Mouse (Mus musculus): ENCODE data around the gene Rps11. TPM values are rescaled to one million over a fixed set of nuclear protein-coding genes. Genes with fewer than 3 reads are reported as not detected.
A peak's percentile ranks its signal among the peaks of the same experiment; 100 is the strongest.
"Not testable (repeated sequence)": the region's sequence is repeated elsewhere in the genome, so short reads cannot be mapped to it uniquely, and the experiment has no call there.

Gene Rps11
- polyA plus RNA-seq (2016; fragmentation: Nextera tagmentation; extraction: Ambion mirVana), result 1,572 and 1,576 TPM in 2 replicates

DNA sequence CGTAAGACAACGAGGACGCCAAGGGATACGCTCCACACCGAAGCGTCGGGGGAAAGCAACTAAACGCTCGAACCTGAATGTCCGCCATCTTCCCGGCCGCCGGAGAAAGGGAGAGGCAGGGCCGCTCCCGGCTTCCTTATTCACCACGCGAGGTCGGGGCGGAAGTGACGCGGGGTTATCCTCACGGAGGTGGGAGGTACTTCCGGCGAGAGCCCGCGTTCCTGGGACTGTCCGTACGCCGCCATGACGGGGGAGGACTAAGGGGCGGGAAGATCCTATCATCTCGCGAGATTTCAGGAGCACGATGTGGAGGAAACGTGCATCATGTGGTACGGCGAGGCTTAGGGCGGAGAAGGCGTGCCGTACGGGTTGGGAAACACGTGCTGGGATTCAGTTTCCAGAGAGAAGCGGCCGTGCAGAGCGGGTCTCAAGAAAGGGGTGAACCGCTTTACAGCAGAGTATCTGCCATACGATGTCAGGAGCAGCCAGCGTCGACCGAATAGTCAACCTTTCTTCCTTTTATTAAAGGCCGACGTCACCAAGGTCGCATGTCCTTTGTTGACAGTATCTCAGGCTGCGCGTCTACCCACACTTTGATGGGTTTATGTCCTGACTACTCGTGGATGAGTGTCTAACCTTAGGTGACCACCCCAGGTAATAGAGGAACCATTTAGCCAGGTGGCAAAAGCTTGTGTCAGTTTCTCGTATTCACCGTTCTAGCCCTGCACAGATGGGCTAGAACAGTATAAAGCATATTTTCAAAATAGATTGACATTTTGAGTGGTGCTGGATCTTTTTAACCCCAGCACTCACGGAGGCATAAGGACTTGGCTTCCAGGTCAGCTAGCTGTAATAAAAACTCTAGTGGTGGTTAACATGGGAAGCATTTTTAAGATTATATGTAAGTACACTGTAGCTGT, at the start of gene Rps11:
Gene Rps11 (minus strand): TSS at position 216 of the 920 bp plus-strand sequence.
- Histone ChIP-seq H3K4me2 (peak within 1 kb of the TSS; percentile 66), H3K9ac (replicated peaks) (peak within 1 kb of the TSS; percentile 91), H3K27ac (peak within 1 kb of the TSS; percentile 88), H3K9me3 (no peaks in the 10 kb centered on the region), H3K4me1 (replicated peaks) (peaks cover 41% of the 10 kb centered on the region), H3K27me3 (no peaks in the 10 kb centered on the region), H3K36me3 (peaks cover 63% of the 10 kb centered on the region), H3K4me3 (replicated peaks) (peak within 1 kb of the TSS; percentile 73)
- WGBS, result under 1% methylated on average over 59 of the region's 59 CpGs
- peak; percentile 79 for ATAC-seq (ENCODE audit: insufficient number of reproducible peaks, insufficient read depth, low FRiP score, low TSS enrichment, low read depth)

- not testable (repeated sequence) for H3K36me3 ChIP-seq; H3K9ac ChIP-seq (replicated peaks); H3K4me2 ChIP-seq; H3K27ac ChIP-seq; ATAC-seq (ENCODE audit: insufficient number of reproducible peaks, insufficient read depth, low FRiP score, low TSS enrichment, low read depth); H3K4me3 ChIP-seq (replicated peaks)
- 64% methylated on average over 1 of the region's 1 CpGs for WGBS
- peaks cover 97% of the 10 kb centered on the region for H3K27me3 ChIP-seq
- H3K4me1 ChIP-seq (replicated peaks), result peaks cover 16% of the 10 kb centered on the region
- peaks cover 31% of the 10 kb centered on the region for H3K9me3 ChIP-seq
These were observed 49.5 kb upstream of the Rps11 start for GRCm38 (mm10) chr7:45173772-45174171.

DNA sequence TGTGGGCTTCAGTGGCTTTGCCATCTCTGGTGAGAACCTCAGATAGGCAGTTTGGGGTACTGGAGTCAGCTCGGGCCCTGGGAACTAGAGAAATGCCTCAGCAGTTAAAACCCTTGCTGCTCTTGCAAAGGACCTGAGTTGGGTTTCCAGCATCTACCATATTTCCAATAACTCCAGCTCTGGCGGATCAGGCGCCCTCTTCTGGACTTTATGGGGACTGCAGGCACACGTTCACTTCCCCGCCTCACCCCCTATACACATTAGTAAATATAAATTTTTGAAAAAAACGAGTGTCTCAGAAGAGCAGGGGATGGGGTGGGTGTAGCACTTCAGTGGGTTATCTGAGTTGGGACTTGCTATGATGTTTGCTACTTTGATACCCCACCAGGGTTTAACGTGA, 48.7 kb upstream of the Rps11 start:
- Histone ChIP-seq H3K9me3 (peaks cover 33% of the 10 kb centered on the region), H3K4me1 (replicated peaks) (peaks cover 16% of the 10 kb centered on the region), H3K27ac (no peak overlapping the region), H3K27me3 (peaks cover 97% of the 10 kb centered on the region), H3K4me3 (replicated peaks) (no peak overlapping the region), H3K9ac (replicated peaks) (no peak overlapping the region), H3K36me3 (no peaks in the 10 kb centered on the region), H3K4me2 (no peak overlapping the region)
- 55% methylated on average over 7 of the region's 7 CpGs for whole genome bisulfite sequencing
- no peak for ATAC-seq (ENCODE audit: insufficient number of reproducible peaks, insufficient read depth, low FRiP score, low TSS enrichment, low read depth)

- no peak for ATAC-seq (ENCODE audit: insufficient number of reproducible peaks, insufficient read depth, low FRiP score, low TSS enrichment, low read depth)
- H3K9me3 ChIP-seq, result peaks cover 36% of the 10 kb centered on the region
- H3K4me1 ChIP-seq (replicated peaks), result peaks cover under 1% of the 10 kb centered on the region; the same call in 1 of the 2 replicates
- no peaks in the 10 kb centered on the region for H3K36me3 ChIP-seq
- H3K4me2 ChIP-seq, result no peak overlapping the region
- H3K4me3 ChIP-seq (replicated peaks), result no peak overlapping the region
- H3K9ac ChIP-seq (replicated peaks), result no peak overlapping the region
- 93% methylated on average over 3 of the region's 3 CpGs for WGBS
- peaks cover 97% of the 10 kb centered on the region for H3K27me3 ChIP-seq
- no peak overlapping the region for H3K27ac ChIP-seq
These were observed 45.3 kb upstream of the Rps11 start for GRCm38 (mm10) chr7:45169495-45169894.

DNA sequence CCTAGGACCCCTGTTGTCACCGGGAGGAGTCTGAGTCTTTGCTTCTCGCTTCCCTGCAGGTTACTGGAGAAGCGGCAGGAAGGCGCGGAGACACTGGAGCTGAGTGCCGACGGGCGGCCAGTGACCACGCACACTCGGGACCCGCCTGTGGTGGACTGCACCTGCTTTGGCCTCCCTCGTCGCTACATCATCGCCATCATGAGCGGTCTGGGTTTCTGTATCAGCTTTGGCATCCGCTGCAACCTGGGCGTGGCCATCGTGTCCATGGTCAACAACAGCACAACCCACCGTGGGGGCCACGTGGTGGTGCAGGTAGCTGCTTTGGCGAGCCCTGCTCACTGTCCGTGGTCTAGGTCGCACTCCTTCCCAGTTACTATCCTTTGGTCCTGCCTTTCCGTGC, 44.4 kb upstream of the Rps11 start:
- Histone ChIP-seq H3K9ac (replicated peaks) (no peak overlapping the region), H3K4me1 (replicated peaks) (peaks cover 5% of the 10 kb centered on the region; the same call in 1 of the 2 replicates), H3K27me3 (peaks cover 98% of the 10 kb centered on the region), H3K4me2 (no peak overlapping the region), H3K9me3 (peaks cover 36% of the 10 kb centered on the region), H3K27ac (no peak overlapping the region), H3K36me3 (no peaks in the 10 kb centered on the region), H3K4me3 (replicated peaks) (0 out of 2 replicates have a peak overlapping the region, but pooled peaks have one; percentile 9)
- 7% methylated on average over 24 of the region's 24 CpGs for WGBS
- no peak for ATAC-seq (ENCODE audit: insufficient number of reproducible peaks, insufficient read depth, low FRiP score, low TSS enrichment, low read depth)

DNA sequence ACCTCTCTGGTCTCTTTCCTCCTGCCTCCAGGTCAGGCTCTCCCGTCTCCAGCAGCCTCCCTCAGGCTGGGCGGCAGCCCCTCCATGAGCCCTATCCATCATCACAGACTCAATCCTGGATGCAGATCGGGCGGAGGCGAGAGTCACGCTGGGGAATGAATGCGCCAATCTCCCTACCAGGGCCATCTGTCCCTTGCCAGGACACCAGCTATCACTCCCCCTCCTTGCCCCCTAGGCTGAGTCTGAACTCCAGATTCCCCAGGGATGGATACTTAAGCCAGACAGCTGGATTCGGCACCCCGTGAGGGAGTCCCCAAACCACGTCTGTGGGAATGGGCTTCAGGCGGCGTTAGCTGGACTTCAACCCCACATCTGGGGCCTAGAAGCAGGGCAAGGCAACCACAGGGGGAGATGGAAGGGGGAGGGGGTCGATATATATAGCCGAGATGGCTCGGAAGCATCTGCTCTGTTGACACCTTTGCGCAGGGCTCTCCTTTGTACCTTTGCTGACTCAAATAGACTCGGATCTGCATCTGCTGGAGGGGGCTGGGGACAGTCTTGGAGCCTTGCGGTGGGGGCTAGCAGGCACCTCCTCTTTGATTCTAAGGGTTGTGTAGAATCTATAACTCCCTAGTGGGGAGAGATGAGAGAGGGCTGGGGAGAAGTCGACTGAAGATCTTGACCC, 43.7 kb upstream of the Rps11 start:
- H3K27me3 ChIP-seq, result peaks cover 100% of the 10 kb centered on the region
- no peak overlapping the region for H3K4me2 ChIP-seq
- H3K9me3 ChIP-seq, result peaks cover 34% of the 10 kb centered on the region
- H3K4me1 ChIP-seq (replicated peaks), result peaks cover 5% of the 10 kb centered on the region; the same call in 1 of the 2 replicates
- ATAC-seq (ENCODE audit: insufficient number of reproducible peaks, insufficient read depth, low FRiP score, low TSS enrichment, low read depth), result no peak
- no peak overlapping the region for H3K27ac ChIP-seq
- WGBS, result 4% methylated on average over 19 of the region's 19 CpGs
- H3K9ac ChIP-seq (replicated peaks), result no peak overlapping the region
- no peaks in the 10 kb centered on the region for H3K36me3 ChIP-seq
- no peak overlapping the region for H3K4me3 ChIP-seq (replicated peaks)

GRCm38 (mm10) chr7:45166950-45167401, 42.7 kb upstream of the Rps11 start:
- WGBS, result 17% methylated on average over 10 of the region's 10 CpGs
- no peak overlapping the region for H3K27ac ChIP-seq
- ATAC-seq (ENCODE audit: insufficient number of reproducible peaks, insufficient read depth, low FRiP score, low TSS enrichment, low read depth), result no peak
- H3K27me3 ChIP-seq, result peaks cover 97% of the 10 kb centered on the region
- H3K4me2 ChIP-seq, result no peak overlapping the region
- H3K9me3 ChIP-seq, result peaks cover 30% of the 10 kb centered on the region
- peaks cover 11% of the 10 kb centered on the region; the same call in 1 of the 2 replicates for H3K4me1 ChIP-seq (replicated peaks)
- H3K9ac ChIP-seq (replicated peaks), result no peak overlapping the region
- no peaks in the 10 kb centered on the region for H3K36me3 ChIP-seq
- no peak overlapping the region for H3K4me3 ChIP-seq (replicated peaks)

DNA sequence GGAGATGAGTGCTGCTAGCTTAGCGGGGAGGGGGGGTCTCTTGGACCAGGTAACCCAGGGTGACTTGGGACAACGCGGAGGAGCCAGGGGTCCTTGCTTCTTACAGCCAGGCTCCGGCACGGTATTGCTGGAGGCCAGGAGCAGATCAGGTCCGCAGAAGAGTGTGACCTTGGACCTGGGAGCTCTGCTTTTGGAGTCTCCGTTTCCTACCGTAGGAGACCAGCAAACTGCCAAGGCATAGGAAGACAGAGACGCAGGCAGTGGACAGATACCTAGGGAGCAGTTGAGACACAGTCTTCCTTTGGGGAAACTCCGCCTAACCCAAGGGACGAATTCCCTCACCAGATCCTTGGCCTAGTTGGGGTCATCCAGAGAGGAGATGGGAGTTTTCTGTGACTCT, 41.5 kb upstream of the Rps11 start:
- Histone ChIP-seq H3K27me3 (peaks cover 84% of the 10 kb centered on the region), H3K36me3 (peaks cover 1% of the 10 kb centered on the region; the same call in 1 of the 2 replicates), H3K9me3 (peaks cover 25% of the 10 kb centered on the region), H3K27ac (no peak overlapping the region), H3K4me1 (replicated peaks) (peaks cover 15% of the 10 kb centered on the region; the same call in 1 of the 2 replicates), H3K4me2 (no peak overlapping the region), H3K9ac (replicated peaks) (no peak overlapping the region), H3K4me3 (replicated peaks) (no peak overlapping the region)
- no peak for ATAC-seq (ENCODE audit: insufficient number of reproducible peaks, insufficient read depth, low FRiP score, low TSS enrichment, low read depth)
- 42% methylated on average over 11 of the region's 11 CpGs for WGBS

DNA sequence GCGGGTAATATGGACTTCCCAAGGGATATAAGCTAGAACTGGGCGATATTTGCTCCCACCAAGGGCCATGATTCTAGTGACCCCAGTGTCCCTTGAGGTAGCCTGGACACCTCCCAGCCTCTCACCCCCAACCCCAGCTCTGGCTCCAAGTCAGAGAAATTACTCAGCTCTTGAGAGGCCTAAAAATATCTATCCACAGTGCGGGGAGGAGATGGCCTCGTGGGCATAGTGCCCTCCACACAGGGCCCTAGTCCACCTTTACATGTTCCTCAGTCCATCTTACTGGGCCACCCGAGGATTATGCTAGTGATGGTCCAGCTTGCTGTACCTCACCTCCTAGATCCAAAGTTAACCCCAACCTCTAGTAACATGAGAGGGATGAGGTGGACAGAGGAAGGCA, 40.6 kb upstream of the Rps11 start:
- Histone ChIP-seq H3K4me3 (replicated peaks) (no peak overlapping the region), H3K9me3 (peaks cover 16% of the 10 kb centered on the region)

GRCm38 (mm10) chr7:45163735-45164490, 39.7 kb upstream of the Rps11 start, which contains the start of gene Slc17a7:
Slc17a7 (plus strand) TSS chr7:45163949.
- ATAC-seq (ENCODE audit: insufficient number of reproducible peaks, insufficient read depth, low FRiP score, low TSS enrichment, low read depth), result no peak
- Histone ChIP-seq H3K4me2 (peak within 1 kb of the TSS; percentile 70), H3K4me3 (replicated peaks) (peak within 1 kb of the TSS; percentile 44), H3K27ac (no peak within 1 kb of the TSS), H3K27me3 (peaks cover 67% of the 10 kb centered on the region), H3K9me3 (peaks cover 7% of the 10 kb centered on the region; the same call in 1 of the 2 replicates), H3K36me3 (peaks cover 19% of the 10 kb centered on the region), H3K4me1 (replicated peaks) (peaks cover 15% of the 10 kb centered on the region; the same call in 1 of the 2 replicates), H3K9ac (replicated peaks) (peak within 1 kb of the TSS; percentile 61)
- 2% methylated on average over 41 of the region's 41 CpGs for WGBS

More for the DNA sequence above, 40.6 kb upstream of the Rps11 start:
- peaks cover 10% of the 10 kb centered on the region for H3K36me3 ChIP-seq
- H3K9ac ChIP-seq (replicated peaks), result no peak overlapping the region
- H3K4me2 ChIP-seq, result no peak overlapping the region
- ATAC-seq (ENCODE audit: insufficient number of reproducible peaks, insufficient read depth, low FRiP score, low TSS enrichment, low read depth), result no peak
- H3K27me3 ChIP-seq, result peaks cover 76% of the 10 kb centered on the region
- no peak overlapping the region for H3K27ac ChIP-seq
- H3K4me1 ChIP-seq (replicated peaks), result peaks cover 15% of the 10 kb centered on the region; the same call in 1 of the 2 replicates
- WGBS, result 66% methylated on average over 5 of the region's 5 CpGs
